Mouse (Mus musculus) hindbrain, embryonic 10.5 days (tissue): ENCODE results near the gene Th. TPM values are rescaled to one million over a fixed set of nuclear protein-coding genes. Genes with fewer than 3 reads are reported as not detected.

Experiments
- DNase-seq: peaks from one replicate; pipeline ENCODE4 v3.0.0-alpha.2; 2017; ENCODE audit warnings: low spot score
- H3K27ac ChIP-seq: fragments of 300-500 bp; sonication (generic); 2 replicates; pipeline ENCODE4 v1.5.1; 2016; ENCODE audit warnings: mild to moderate bottlenecking, moderate library complexity
- H3K27me3 ChIP-seq: fragments of 300-500 bp; sonication (generic); 2 replicates; pipeline ENCODE4 v1.6.1; 2016; ENCODE audit warnings: mild to moderate bottlenecking; ENCODE audit not compliant: poor library complexity, insufficient read depth, severe bottlenecking
- H3K36me3 ChIP-seq: fragments of 300-500 bp; sonication (generic); 2 replicates; pipeline ENCODE4 v1.6.1; 2016; ENCODE audit warnings: mild to moderate bottlenecking, moderate library complexity
- H3K4me1 ChIP-seq: fragments of 300-500 bp; sonication (generic); replicated peaks from 2 replicates; pipeline ENCODE4 v1.6.1; 2016; ENCODE audit warnings: mild to moderate bottlenecking
- H3K4me3 ChIP-seq: fragments of 300-500 bp; sonication (generic); 2 replicates; pipeline ENCODE4 v1.5.1; 2016; ENCODE audit warnings: mild to moderate bottlenecking, moderate library complexity
- H3K9me3 ChIP-seq: fragments of 300-500 bp; sonication (generic); 2 replicates; pipeline ENCODE4 v1.6.1; 2016; ENCODE audit warnings: mild to moderate bottlenecking, moderate library complexity
- whole genome bisulfite sequencing: fragments of 180-500 bp; shearing (Covaris S2); methylation state at CpG from one replicate; pipeline ENCODE4 v1.1.7; 2016; 5-methylcytosine and 5-hydroxymethylcytosine counted together
- polyA plus RNA-seq: library from polyadenylated mRNA; unstranded; fragments of >200 nt; fragmentation: Nextera tagmentation; extraction: Ambion mirVana; gene quantifications from 2 replicates; pipeline ENCODE4 v1.2.1, GENCODE M21; 2016

The Th gene
- polyA plus RNA-seq, 1 experiment from 2014 or later: 14.4 TPM

GRCm38 (mm10) chr7:142927293-142927692 lies 3.6 kb downstream of the Th start:
- Histone ChIP-seq H3K27me3 (peaks cover 3% of the 10 kb centered on the region; the same call in 1 of the 2 replicates), H3K4me3 (no peak overlapping the region), H3K9me3 (no peaks in the 10 kb centered on the region), H3K36me3 (no peaks in the 10 kb centered on the region), H3K27ac (no peak overlapping the region), H3K4me1 (no peaks in the 10 kb centered on the region; the same call in 1 of the 2 replicates)
- 86% methylated on average over 8 of the region's 8 CpGs for WGBS
- no peak for DNase-seq

GRCm38 (mm10) chr7:142918641-142919628 lies 12.0 kb downstream of the Th start:
- no peaks in the 10 kb centered on the region for H3K9me3 ChIP-seq
- peaks cover 15% of the 10 kb centered on the region for H3K4me1 ChIP-seq
- H3K27ac ChIP-seq: no peak overlapping the region
- H3K27me3 ChIP-seq: peaks cover 20% of the 10 kb centered on the region; the same call in 1 of the 2 replicates
- H3K36me3 ChIP-seq: no peaks in the 10 kb centered on the region
- DNase-seq: peak; percentile 87
- 32% methylated on average over 8 of the region's 8 CpGs for WGBS
- H3K4me3 ChIP-seq: no peak overlapping the region

GRCm38 (mm10) chr7:142917659-142918058 lies 13.3 kb downstream of the Th start:
- no peak overlapping the region for H3K4me3 ChIP-seq
- DNase-seq: no peak
- no peaks in the 10 kb centered on the region for H3K9me3 ChIP-seq
- peaks cover 18% of the 10 kb centered on the region; the same call in 1 of the 2 replicates for H3K27me3 ChIP-seq
- peaks cover 15% of the 10 kb centered on the region for H3K4me1 ChIP-seq
- H3K36me3 ChIP-seq: no peaks in the 10 kb centered on the region
- H3K27ac ChIP-seq: no peak overlapping the region
- 82% methylated on average over 5 of the region's 5 CpGs for WGBS

GRCm38 (mm10) chr7:142916178-142916577 lies 14.8 kb downstream of the Th start:
- H3K27ac ChIP-seq: peak overlapping the region; percentile 36
- H3K36me3 ChIP-seq: no peaks in the 10 kb centered on the region
- peaks cover 17% of the 10 kb centered on the region; the same call in 1 of the 2 replicates for H3K27me3 ChIP-seq
- H3K4me3 ChIP-seq: no peak overlapping the region
- peaks cover 15% of the 10 kb centered on the region for H3K4me1 ChIP-seq
- 54% methylated on average over 8 of the region's 8 CpGs for WGBS
- H3K9me3 ChIP-seq: no peaks in the 10 kb centered on the region
- peak; percentile 47 for DNase-seq

GRCm38 (mm10) chr7:142911682-142912081 lies 19.2 kb downstream of the Th start:
- H3K27me3 ChIP-seq: peaks cover 10% of the 10 kb centered on the region; the same call in 1 of the 2 replicates
- H3K27ac ChIP-seq: no peak overlapping the region
- DNase-seq: no peak
- peaks cover 13% of the 10 kb centered on the region for H3K4me1 ChIP-seq
- H3K36me3 ChIP-seq: no peaks in the 10 kb centered on the region
- H3K4me3 ChIP-seq: no peak overlapping the region
- H3K9me3 ChIP-seq: no peaks in the 10 kb centered on the region
- 85% methylated on average over 2 of the region's 2 CpGs for WGBS

- no peak for DNase-seq
- Histone ChIP-seq H3K9me3 (no peaks in the 10 kb centered on the region), H3K4me1 (no peaks in the 10 kb centered on the region), H3K27ac (no peak overlapping the region), H3K36me3 (no peaks in the 10 kb centered on the region), H3K27me3 (no peaks in the 10 kb centered on the region; the same call in none of the 2 replicates), H3K4me3 (no peak overlapping the region)
- 77% methylated on average over 2 of the region's 2 CpGs for WGBS
These were observed 20.8 kb downstream of the Th start for GRCm38 (mm10) chr7:142910104-142910503.

- Histone ChIP-seq H3K4me1 (no peaks in the 10 kb centered on the region), H3K4me3 (no peak overlapping the region), H3K27me3 (no peaks in the 10 kb centered on the region; the same call in none of the 2 replicates), H3K9me3 (no peaks in the 10 kb centered on the region), H3K36me3 (no peaks in the 10 kb centered on the region), H3K27ac (no peak overlapping the region)
- no peak for DNase-seq
- WGBS: 43% methylated on average over 2 of the region's 2 CpGs
These were observed 21.3 kb downstream of the Th start for GRCm38 (mm10) chr7:142909622-142910021.

GRCm38 (mm10) chr7:142905606-142906005 lies 25.3 kb downstream of the Th start:
- WGBS: 75% methylated on average over 5 of the region's 5 CpGs
- Histone ChIP-seq H3K4me3 (no peak overlapping the region), H3K36me3 (no peaks in the 10 kb centered on the region), H3K27ac (no peak overlapping the region), H3K9me3 (no peaks in the 10 kb centered on the region), H3K4me1 (peaks cover 30% of the 10 kb centered on the region), H3K27me3 (peaks cover 15% of the 10 kb centered on the region)
- no peak for DNase-seq

- H3K36me3 ChIP-seq: no peaks in the 10 kb centered on the region
- H3K27ac ChIP-seq: peak overlapping the region; percentile 35
- WGBS: 67% methylated on average over 7 of the region's 7 CpGs
- no peak overlapping the region for H3K4me3 ChIP-seq
- peaks cover 43% of the 10 kb centered on the region for H3K4me1 ChIP-seq
- H3K9me3 ChIP-seq: no peaks in the 10 kb centered on the region
- H3K27me3 ChIP-seq: peaks cover 27% of the 10 kb centered on the region
- DNase-seq: no peak
These were observed 26.6 kb downstream of the Th start for GRCm38 (mm10) chr7:142904331-142904730.

GRCm38 (mm10) chr7:142902931-142903330 lies 28.0 kb downstream of the Th start:
- DNase-seq: no peak
- 35% methylated on average over 4 of the region's 4 CpGs for WGBS
- no peaks in the 10 kb centered on the region for H3K9me3 ChIP-seq
- H3K36me3 ChIP-seq: no peaks in the 10 kb centered on the region
- peaks cover 31% of the 10 kb centered on the region for H3K27me3 ChIP-seq
- peaks cover 57% of the 10 kb centered on the region for H3K4me1 ChIP-seq
- no peak overlapping the region for H3K4me3 ChIP-seq
- peak overlapping the region; percentile 65 for H3K27ac ChIP-seq

- peak overlapping the region; percentile 50; the same call in 1 of the 2 replicates for H3K27ac ChIP-seq
- H3K4me3 ChIP-seq: no peak overlapping the region
- 63% methylated on average over 7 of the region's 7 CpGs for WGBS
- H3K36me3 ChIP-seq: no peaks in the 10 kb centered on the region
- peaks cover 33% of the 10 kb centered on the region for H3K27me3 ChIP-seq
- H3K4me1 ChIP-seq: peaks cover 68% of the 10 kb centered on the region
- H3K9me3 ChIP-seq: no peaks in the 10 kb centered on the region
- no peak for DNase-seq
These were observed 29.2 kb downstream of the Th start for GRCm38 (mm10) chr7:142901774-142902173.

- H3K36me3 ChIP-seq: no peaks in the 10 kb centered on the region
- H3K4me3 ChIP-seq: no peak overlapping the region
- peak overlapping the region; percentile 45; the same call in 1 of the 2 replicates for H3K27ac ChIP-seq
- H3K27me3 ChIP-seq: peaks cover 49% of the 10 kb centered on the region
- H3K9me3 ChIP-seq: no peaks in the 10 kb centered on the region
- H3K4me1 ChIP-seq: peaks cover 87% of the 10 kb centered on the region
- 63% methylated on average over 19 of the region's 19 CpGs for whole genome bisulfite sequencing
- no peak for DNase-seq
These were observed 31.1 kb downstream of the Th start for GRCm38 (mm10) chr7:142899872-142900271.

- H3K9me3 ChIP-seq: no peaks in the 10 kb centered on the region
- H3K27ac ChIP-seq: peak overlapping the region; percentile 53; the same call in 1 of the 2 replicates
- H3K4me1 ChIP-seq: peaks cover 83% of the 10 kb centered on the region
- 61% methylated on average over 1 of the region's 1 CpGs for whole genome bisulfite sequencing
- no peaks in the 10 kb centered on the region for H3K36me3 ChIP-seq
- DNase-seq: peak; percentile 54
- peaks cover 58% of the 10 kb centered on the region for H3K27me3 ChIP-seq
- H3K4me3 ChIP-seq: no peak overlapping the region
These were observed 33.5 kb downstream of the Th start for GRCm38 (mm10) chr7:142897471-142897870.
